Mouse (Mus musculus) urinary bladder, postnatal 36 days (tissue): ENCODE results near the gene Grip1.

ENCODE experiments used
- DNase-seq, 2 experiments: peaks; one replicate each; pipeline ENCODE4 v3.0.0; 2022; ENCODE audit warnings: low spot score in 2 of 2, mixed read lengths in 1 of 2

Gene Grip1

GRCm38 (mm10) chr10:119831086-119831485 is 377.5 kb downstream of the Grip1 start:
- DNase-seq: no peak

DNA sequence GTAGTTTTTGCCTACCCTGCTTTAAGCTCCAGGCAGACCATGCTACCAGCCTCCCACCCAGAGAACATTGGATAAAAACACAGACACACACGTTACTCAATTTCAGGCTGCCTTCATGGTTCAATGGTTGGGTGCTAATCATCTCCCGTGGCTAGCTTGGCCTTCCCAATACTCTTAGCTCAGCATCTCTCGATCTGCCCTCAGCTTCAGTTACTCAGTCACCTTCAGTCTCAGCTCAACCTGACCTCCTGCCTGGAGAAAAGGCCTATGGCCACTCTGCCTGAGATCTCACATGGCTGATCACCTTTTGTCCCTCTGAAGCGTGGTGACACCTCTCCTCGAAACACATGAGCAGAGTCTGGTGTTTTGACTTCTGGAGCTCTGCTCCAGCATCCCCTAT is 379.7 kb downstream of the Grip1 start:
- DNase-seq: no peak

GRCm38 (mm10) chr10:119834122-119834521 is 380.5 kb downstream of the Grip1 start:
- no peak for DNase-seq

GRCm38 (mm10) chr10:119839645-119840044 is 386.0 kb downstream of the Grip1 start:
- DNase-seq: no peak

DNA sequence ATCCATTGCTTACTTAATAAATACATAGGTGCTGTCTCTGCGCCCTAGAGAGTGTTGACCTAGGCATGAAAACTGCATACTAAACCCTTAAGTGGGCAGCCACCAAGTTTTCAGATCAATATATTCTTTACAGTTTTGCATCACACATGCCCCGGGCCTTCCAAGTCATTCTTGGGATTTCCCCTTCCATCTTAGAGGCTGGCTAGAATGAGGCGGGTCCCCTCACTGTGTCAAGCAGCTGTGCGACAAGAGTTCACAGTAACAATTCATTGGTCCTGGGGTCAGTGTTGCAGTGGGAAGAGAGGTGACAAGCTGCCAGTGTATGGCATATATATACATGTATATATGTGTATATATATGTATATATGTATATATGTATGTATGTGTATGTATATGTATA is 388.4 kb downstream of the Grip1 start:
- DNase-seq: no peak

- no peak for DNase-seq
Observed at GRCm38 (mm10) chr10:119845705-119846410, 392.2 kb downstream of the Grip1 start.

- DNase-seq: no peak
Observed at GRCm38 (mm10) chr10:119851594-119851993, 398.0 kb downstream of the Grip1 start.

GRCm38 (mm10) chr10:119852582-119853135 is 399.0 kb downstream of the Grip1 start:
- DNase-seq: no peak

- DNase-seq: no peak
Observed at GRCm38 (mm10) chr10:119867726-119868125, 414.1 kb downstream of the Grip1 start.

GRCm38 (mm10) chr10:119868995-119869579 is 415.5 kb downstream of the Grip1 start:
- DNase-seq: no peak

GRCm38 (mm10) chr10:119876721-119877120 is 423.1 kb downstream of the Grip1 start:
- DNase-seq: no peak

DNA sequence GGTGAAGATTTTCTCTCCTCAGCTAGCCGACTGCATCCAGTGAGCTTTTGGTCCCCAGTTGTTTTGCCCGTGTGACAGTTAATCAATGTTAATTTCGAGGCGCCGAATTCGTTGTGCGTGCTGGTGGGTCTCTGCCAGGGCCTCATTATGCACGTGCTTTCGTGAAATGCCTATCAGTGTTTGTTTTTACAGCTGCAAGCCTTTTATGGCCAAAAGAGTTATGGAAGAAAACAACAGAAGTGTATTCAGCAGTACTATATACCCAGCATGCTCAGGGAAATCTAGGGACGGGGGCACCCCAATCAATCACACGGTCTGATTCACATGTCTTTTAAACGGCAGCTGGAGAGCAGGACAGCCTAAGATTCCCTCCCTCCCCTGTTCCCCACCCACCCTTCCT is 424.7 kb downstream of the Grip1 start:
- DNase-seq: no peak

- DNase-seq: no peak
Observed at GRCm38 (mm10) chr10:119884591-119884990, 431.0 kb downstream of the Grip1 start.

DNA sequence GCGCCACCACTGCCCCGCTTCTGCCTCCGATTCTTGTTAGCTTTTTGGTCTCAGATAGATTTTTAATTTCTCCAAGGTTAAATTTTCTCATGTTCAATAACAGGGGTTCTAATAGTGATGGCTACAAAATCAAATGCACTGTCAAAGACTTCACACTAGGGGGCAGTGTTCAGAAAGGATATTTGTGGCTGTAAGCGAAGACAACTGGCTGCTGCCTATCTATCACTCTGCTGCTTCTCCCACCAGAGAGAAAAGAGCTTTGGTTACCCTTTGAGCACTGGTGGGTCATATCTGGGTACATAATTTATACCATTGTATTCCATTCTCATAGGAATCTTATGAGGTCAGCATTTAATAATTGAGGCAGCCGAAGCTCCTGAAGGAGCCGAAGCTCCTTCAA is 431.9 kb downstream of the Grip1 start:
- no peak for DNase-seq

DNA sequence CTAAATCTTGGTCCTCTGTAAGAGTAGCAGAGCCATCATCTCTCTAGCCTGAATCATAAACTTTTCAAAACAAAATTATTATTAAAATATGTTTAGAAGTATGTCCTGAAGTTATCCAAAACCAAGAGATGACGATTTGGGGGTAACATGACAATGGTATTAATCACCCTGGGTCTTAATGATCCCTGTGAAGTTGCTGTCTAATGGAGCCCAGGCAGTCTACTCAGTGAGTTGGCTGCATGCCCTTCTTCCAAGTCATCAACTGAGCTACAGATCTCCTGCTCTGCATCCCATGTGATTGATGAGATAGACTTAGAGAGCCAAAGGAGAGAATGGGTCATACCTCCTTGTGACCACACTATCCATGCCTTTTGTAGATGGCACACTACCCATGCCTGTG is 433.1 kb downstream of the Grip1 start:
- no peak for DNase-seq

GRCm38 (mm10) chr10:119902754-119903153 is 449.1 kb downstream of the Grip1 start:
- DNase-seq: no peak

- DNase-seq: no peak
Observed at GRCm38 (mm10) chr10:119906869-119907268, 453.2 kb downstream of the Grip1 start.

GRCm38 (mm10) chr10:119917995-119918394 is 464.4 kb downstream of the Grip1 start:
- DNase-seq: no peak

- DNase-seq: no peak
Observed at GRCm38 (mm10) chr10:119927963-119928362, 474.3 kb downstream of the Grip1 start.

DNA sequence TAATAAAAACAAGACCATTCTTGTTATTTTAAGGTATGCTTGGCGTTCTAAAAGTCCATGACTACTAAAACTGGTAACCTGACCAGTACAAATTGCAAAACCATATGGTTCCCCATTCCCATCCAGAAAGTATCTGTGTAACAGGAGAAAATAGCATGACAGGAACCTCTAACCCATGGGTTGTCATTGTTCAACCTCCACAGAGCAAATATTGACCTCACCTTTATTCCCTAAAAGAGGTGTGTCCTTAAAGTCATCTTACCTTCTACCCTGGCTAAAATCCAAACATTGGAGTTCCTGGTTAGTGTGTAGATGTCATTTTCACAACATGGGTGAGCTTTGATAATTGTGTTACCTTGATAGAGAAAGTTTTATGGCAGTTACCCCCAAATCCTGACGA is 475.3 kb downstream of the Grip1 start:
- no peak for DNase-seq

GRCm38 (mm10) chr10:119932794-119933193 is 479.2 kb downstream of the Grip1 start:
- no peak for DNase-seq

GRCm38 (mm10) chr10:119933362-119933761 is 479.7 kb downstream of the Grip1 start:
- no peak for DNase-seq

DNA sequence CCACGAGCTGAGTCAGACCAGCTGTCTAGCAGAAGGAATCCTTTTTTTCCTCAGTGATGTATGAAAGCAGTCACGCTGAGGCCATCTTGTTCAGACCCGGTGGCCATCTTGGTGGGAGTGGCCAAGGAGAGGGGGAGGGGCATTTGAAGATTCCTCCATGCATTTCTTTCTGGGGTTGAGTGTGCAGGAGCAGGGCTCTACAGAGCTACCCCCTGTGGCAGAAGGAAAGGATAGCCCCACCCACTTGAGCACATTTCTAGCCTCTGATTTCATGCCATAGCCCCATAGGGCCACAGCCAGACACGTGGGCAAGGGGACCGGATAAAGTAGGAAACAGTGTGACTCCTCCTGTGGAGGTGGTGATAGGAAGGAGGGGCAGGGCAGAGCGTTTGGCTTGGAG is 481.6 kb downstream of the Grip1 start:
- no peak for DNase-seq
